Comparison of ENCODE assay signal across 8 mouse cellular contexts in the genomic region with DNA sequence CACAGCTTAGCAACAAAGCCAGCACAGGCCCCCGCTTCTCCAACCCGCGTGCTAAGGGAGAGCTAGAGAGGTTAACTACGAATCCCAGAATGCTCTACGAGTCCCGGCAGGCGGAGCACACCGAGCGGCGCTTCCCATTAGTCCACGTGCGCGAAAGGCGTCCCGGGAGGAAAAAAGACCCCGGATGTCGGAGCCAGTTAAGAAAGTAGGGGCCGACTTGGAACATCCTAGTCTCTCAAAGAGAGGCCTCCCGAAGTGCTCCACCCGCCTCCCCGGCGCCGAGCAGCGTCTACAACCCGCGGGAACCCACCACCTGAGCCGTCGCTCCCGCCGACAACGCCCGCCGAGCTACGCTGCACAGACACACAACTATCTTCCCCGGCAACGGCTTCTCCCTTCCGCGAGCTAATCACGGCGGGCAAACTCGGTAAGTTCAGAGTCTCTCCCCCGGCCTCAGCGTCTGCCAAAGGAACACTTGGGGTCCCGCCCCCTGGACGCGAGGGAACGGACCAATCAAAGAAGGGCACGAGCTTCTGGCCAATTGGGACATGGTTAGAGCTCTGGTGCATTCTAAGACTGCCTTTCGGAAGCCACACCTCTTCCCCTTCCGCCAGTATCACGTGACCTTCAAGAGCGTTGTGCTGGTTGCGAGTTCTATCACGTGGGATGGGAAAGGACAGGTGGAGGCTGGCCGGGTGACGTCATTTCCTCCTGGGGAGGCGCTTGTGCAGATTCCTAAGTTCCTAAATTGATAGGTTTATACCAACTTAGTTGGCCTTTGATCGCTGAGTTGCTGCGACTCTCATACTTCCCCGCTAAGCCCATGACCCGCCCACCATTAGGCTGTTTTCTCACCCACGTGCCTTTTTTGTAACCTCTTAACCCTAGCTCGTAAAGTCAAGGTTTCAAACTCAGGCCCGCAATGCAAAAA. TPM values are rescaled to one million over a fixed set of nuclear protein-coding genes. Genes with fewer than 3 reads are reported as not detected.
DNase-seq lines count a peak whose midpoint lies in the region; ATAC-seq and TF ChIP-seq lines count a peak whose summit lies in the region.

TSS of gene BC024978 (plus strand) at position 101 of the 931 bp plus-strand sequence.
TSS of gene Snrpa (minus strand) at position 591 of the 931 bp plus-strand sequence.

- peak within 1 kb of the TSS; percentile 82 for H3K4me2 ChIP-seq in hindbrain, postnatal 0 days (ENCODE audit: low read depth, low read length)

- TF ChIP-seq CTCF in gastrocnemius, adult 2 months (IDR thresholded peaks at IDR 0.05), result no peak
- 0 out of 2 replicates have a peak, but pooled peaks have one; percentile 1 for TF ChIP-seq CTCF in hindbrain, postnatal 0 days (IDR thresholded peaks at IDR 0.05; ENCODE audit: low read depth)
- no peak for TF ChIP-seq CTCF in left cerebral cortex, adult 2 months (IDR thresholded peaks at IDR 0.05)

- peaks cover 31% of the 10 kb centered on the region for H3K36me3 ChIP-seq in hindbrain, postnatal 0 days (ENCODE audit: insufficient read depth, low read length)

- no peaks in the 10 kb centered on the region for H3K27me3 ChIP-seq in hindbrain, postnatal 0 days (ENCODE audit: insufficient read depth, low read length)

- H3K9ac ChIP-seq in hindbrain, postnatal 0 days (replicated peaks; ENCODE audit: low read length), result peak within 1 kb of the TSS; percentile 91

- peak; percentile 92 for ATAC-seq in common myeloid progenitor, adult 5-6 weeks (replicated peaks; ENCODE audit: low read depth, poor library complexity, severe bottlenecking)
- peak; percentile 98 for ATAC-seq in hindbrain, postnatal 0 days
- peak; percentile 96 for ATAC-seq in megakaryocyte, adult 5-6 weeks (ENCODE audit: poor library complexity, severe bottlenecking)

- peak within 1 kb of the TSS; percentile 99 for H3K4me3 ChIP-seq in gastrocnemius, adult 2 months
- peak within 1 kb of the TSS; percentile 84 for H3K4me3 ChIP-seq in hindbrain, postnatal 0 days (ENCODE audit: low read length)
- H3K4me3 ChIP-seq in left cerebral cortex, adult 2 months, result peak within 1 kb of the TSS; percentile 89

- intact Hi-C loops in gastrocnemius, adult 2 months (cut with DNase I), result loop anchor here (1.0 to 5.0 kb wide), 3 partner anchors 17 to 34 kb away; partner anchors contain the start of gene Itpkc
- intact Hi-C loops in left cerebral cortex, adult 2 months (cut with DNase I), result loop anchor here (2.0 kb wide), 3 partner anchors 15 to 31 kb away; partner anchors contain the start of genes Egln2, Gm21983 and Mia

- DNase-seq in ZHBTc4 (ENCODE audit: low read depth, low spot score), result peak; percentile 100
- DNase-seq in gastrocnemius, adult 2 months, result peak; percentile 97
- peak; percentile 98 for DNase-seq in hindbrain, postnatal 0 days (ENCODE audit: low spot score)
- DNase-seq in left cerebral cortex, adult 2 months (ENCODE audit: extremely low spot score in 1 of 2, low spot score in 2 of 2), result peak; percentile 89 to 96
- peak; percentile 97 to 98 for DNase-seq in right cerebral cortex, adult 2 months (ENCODE audit: low spot score in 2 of 2)
- DNase-seq in urinary bladder, postnatal 14 days (ENCODE audit: low spot score), result peak; percentile 96

- WGBS in hindbrain, postnatal 0 days, result under 1% methylated on average over 63 of the region's 64 CpGs

- peaks cover 13% of the 10 kb centered on the region for H3K4me1 ChIP-seq in hindbrain, postnatal 0 days (ENCODE audit: insufficient read depth, low read length)

- peak within 1 kb of the TSS; percentile 100 for H3K27ac ChIP-seq in gastrocnemius, adult 2 months
- H3K27ac ChIP-seq in hindbrain, postnatal 0 days, result peak within 1 kb of the TSS; percentile 99
- H3K27ac ChIP-seq in left cerebral cortex, adult 2 months, result peak within 1 kb of the TSS; percentile 95

- H3K9me3 ChIP-seq in hindbrain, postnatal 0 days (ENCODE audit: low read length), result no peaks in the 10 kb centered on the region

RNA-seq across cellular contexts. Expression of gene BC024978, which starts in this region (rescaled TPM):
- 4.8 and 5.7 TPM in 2 replicates for total RNA-seq in common myeloid progenitor, adult 5-6 weeks (2017)
- total RNA-seq in gastrocnemius, adult 2 months (2021), result 10 to 100 TPM; 14.6 to 15.8 TPM
- 5.5 and 6.1 TPM in 2 replicates for total RNA-seq in hindbrain, postnatal 0 days (2014; rRNA removed)
- 2.1 and 2.5 TPM in 2 replicates for polyA plus RNA-seq in hindbrain, postnatal 0 days (2015; fragmentation: Nextera tagmentation; extraction: Ambion mirVana)
- total RNA-seq in left cerebral cortex, adult 2 months (2021), result 10 to 100 TPM; 21.6 to 26.1 TPM
- total RNA-seq in megakaryocyte, adult 5-6 weeks (2015), result 4.0 and 8.5 TPM in 2 replicates
- total RNA-seq in megakaryocyte, adult 5-6 weeks (2017), result 0.51 and 0.73 TPM in 2 replicates

RNA-seq across cellular contexts. Expression of gene Snrpa, which starts in this region (rescaled TPM):
- total RNA-seq in common myeloid progenitor, adult 5-6 weeks (2017), result 102 and 125 TPM in 2 replicates
- 10 to 100 TPM; 32.5 to 37.3 TPM for total RNA-seq in gastrocnemius, adult 2 months (2021)
- total RNA-seq in hindbrain, postnatal 0 days (2014; rRNA removed), result 128 and 131 TPM in 2 replicates
- 142 and 147 TPM in 2 replicates for polyA plus RNA-seq in hindbrain, postnatal 0 days (2015; fragmentation: Nextera tagmentation; extraction: Ambion mirVana)
- total RNA-seq in left cerebral cortex, adult 2 months (2021), result 10 to 100 TPM; 85.1 to 86.5 TPM
- 110 and 125 TPM in 2 replicates for total RNA-seq in megakaryocyte, adult 5-6 weeks (2015)
- 51.9 and 68.6 TPM in 2 replicates for total RNA-seq in megakaryocyte, adult 5-6 weeks (2017)

Comparison
In these comparisons a context has a peak if more than half of its experiments do, and no peak if none do; other contexts are left out.
1. Peak in every context shown above with its lines: DNase-seq, ATAC-seq, H3K4me3 ChIP-seq and H3K27ac ChIP-seq.